Mouse (Mus musculus) intestine, embryonic 16.5 days (tissue): ENCODE data around the gene Reg3d. TPM values are rescaled to one million over a fixed set of nuclear protein-coding genes. Genes with fewer than 3 reads are reported as not detected.
"Not testable (repeated sequence)": the region's sequence is repeated elsewhere in the genome, so short reads cannot be mapped to it uniquely, and the experiment has no call there.

ENCODE experiments used
- ATAC-seq: fragments of 200-750 bp; cut with Nextera tagmentation; 2 replicates; pipeline ENCODE4 v1.8.0; 2017; ENCODE audit warnings: moderate TSS enrichment, moderate library complexity
- H3K27ac ChIP-seq: fragments of 300-500 bp; sonication (generic); 2 replicates; pipeline ENCODE4 v1.5.1; 2014; ENCODE audit warnings: mild to moderate bottlenecking, low read length
- H3K27me3 ChIP-seq: fragments of 300-500 bp; sonication (generic); replicated peaks from 2 replicates; pipeline ENCODE4 v1.6.1; 2014; ENCODE audit warnings: low read length, control low read depth, mixed read lengths; ENCODE audit not compliant: control insufficient read depth, insufficient read depth
- H3K36me3 ChIP-seq: fragments of 300-500 bp; sonication (generic); 2 replicates; pipeline ENCODE4 v1.6.1; 2014; ENCODE audit warnings: low read length, control low read depth; ENCODE audit not compliant: control insufficient read depth, insufficient read depth
- H3K4me1 ChIP-seq: fragments of 300-500 bp; sonication (generic); 2 replicates; pipeline ENCODE4 v1.6.1; 2014; ENCODE audit warnings: low read length, control low read depth, mixed read lengths; ENCODE audit not compliant: control insufficient read depth, insufficient read depth
- H3K4me2 ChIP-seq: fragments of 300-500 bp; sonication (generic); 2 replicates; pipeline ENCODE4 v1.6.1; 2014; ENCODE audit warnings: low read depth, low read length, control low read depth
- H3K4me3 ChIP-seq: fragments of 300-500 bp; sonication (generic); 2 replicates; pipeline ENCODE4 v1.5.1; 2014; ENCODE audit warnings: mild to moderate bottlenecking, low read length
- H3K9ac ChIP-seq: fragments of 300-500 bp; sonication (generic); 2 replicates; pipeline ENCODE4 v1.6.1; 2014; ENCODE audit warnings: low read depth, low read length
- H3K9me3 ChIP-seq: fragments of 300-500 bp; sonication (generic); 2 replicates; pipeline ENCODE4 v1.6.1; 2016; ENCODE audit warnings: low read length, control low read depth; ENCODE audit not compliant: control insufficient read depth
- WGBS: fragments of 180-500 bp; shearing (Covaris S2); extraction: QIAGEN DNeasy Blood & Tissue Kit; methylation state at CpG from one replicate; pipeline ENCODE4 v1.1.7; 2014; 5-methylcytosine and 5-hydroxymethylcytosine counted together
- polyA plus RNA-seq: library from polyadenylated mRNA; unstranded; fragments of >200 nt; fragmentation: Nextera tagmentation; extraction: Ambion mirVana; gene quantifications from 2 replicates; pipeline ENCODE4 v1.2.1, GENCODE M21; 2015

The Reg3d gene
- polyA plus RNA-seq = 1.1 and 1.9 TPM in 2 replicates

GRCm38 (mm10) chr6:78378765-78379164, at the start of gene Reg3d:
TSS of gene Reg3d (minus strand) at chr6:78378865.
- Histone ChIP-seq H3K36me3 (no peaks in the 10 kb centered on the region), H3K4me2 (no peak within 1 kb of the TSS), H3K4me1 (no peaks in the 10 kb centered on the region), H3K27me3 (no peaks in the 10 kb centered on the region), H3K27ac (no peak within 1 kb of the TSS), H3K9ac (no peak within 1 kb of the TSS), H3K9me3 (no peaks in the 10 kb centered on the region), H3K4me3 (no peak within 1 kb of the TSS)
- ATAC-seq = no peak
- WGBS = 77% methylated on average over 2 of the region's 2 CpGs

DNA sequence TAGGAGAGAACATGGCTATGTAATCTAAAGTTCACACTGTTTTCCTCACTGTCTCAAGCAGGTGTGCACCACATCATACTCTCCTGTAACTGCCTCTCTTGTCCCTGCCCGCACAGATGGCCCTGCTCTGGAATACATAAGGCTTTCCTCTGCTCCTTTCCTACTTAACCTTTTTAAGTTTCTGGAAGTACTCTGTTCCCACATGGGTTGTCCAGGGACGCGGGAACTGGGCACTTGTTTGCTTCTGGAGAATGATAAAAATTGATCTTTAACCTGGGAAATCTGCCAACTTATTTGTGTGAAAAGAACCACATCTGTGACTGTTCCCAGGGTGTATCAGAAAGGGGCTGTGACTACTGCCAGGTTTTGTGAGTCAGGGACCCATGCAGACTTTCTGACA, 46.8 kb upstream of the Reg3d start:
- Histone ChIP-seq H3K9me3 (no peaks in the 10 kb centered on the region), H3K4me3 (no peak overlapping the region), H3K9ac (no peak overlapping the region), H3K36me3 (no peaks in the 10 kb centered on the region), H3K27ac (no peak overlapping the region), H3K27me3 (no peaks in the 10 kb centered on the region), H3K4me1 (no peaks in the 10 kb centered on the region), H3K4me2 (no peak overlapping the region)
- WGBS = 65% methylated on average over 3 of the region's 3 CpGs
- peak; percentile 80 for ATAC-seq

DNA sequence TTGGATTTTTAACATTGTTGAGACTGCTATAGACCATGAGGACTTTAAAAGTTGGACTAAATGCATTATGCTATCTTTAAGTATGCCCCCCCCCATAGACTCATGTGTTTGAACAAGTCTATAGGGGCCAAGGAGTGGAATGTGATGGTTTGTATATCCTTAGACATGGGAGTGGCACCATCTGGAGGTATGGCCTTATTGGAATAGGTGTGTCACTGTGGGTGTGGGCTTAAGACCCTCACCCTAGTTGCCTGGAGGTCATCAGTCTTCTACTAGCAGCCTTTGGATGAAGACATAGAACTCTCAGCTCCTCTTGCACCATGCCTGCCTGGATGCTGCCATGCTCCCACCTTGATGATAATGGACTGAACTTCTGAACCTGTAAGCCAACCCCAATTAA, 43.7 kb upstream of the Reg3d start, which contains the start of gene Reg1:
Gene Reg1 (plus strand): TSS at position 301 of the 400 bp plus-strand sequence.
- H3K9ac ChIP-seq, H3K36me3 ChIP-seq, H3K9me3 ChIP-seq, H3K27ac ChIP-seq, ATAC-seq, H3K4me3 ChIP-seq, H3K4me2 ChIP-seq, H3K4me1 ChIP-seq, H3K27me3 ChIP-seq: not testable (repeated sequence)

GRCm38 (mm10) chr6:78395323-78395722, 16.7 kb upstream of the Reg3d start, which contains the start of gene Reg2:
TSS of gene Reg2 (plus strand) at chr6:78395623.
- H3K27ac ChIP-seq, H3K4me2 ChIP-seq, H3K27me3 ChIP-seq, H3K4me3 ChIP-seq, H3K4me1 ChIP-seq, H3K36me3 ChIP-seq, ATAC-seq, H3K9me3 ChIP-seq, H3K9ac ChIP-seq: not testable (repeated sequence)
- 95% methylated on average over 4 of the region's 17 CpGs for WGBS

DNA sequence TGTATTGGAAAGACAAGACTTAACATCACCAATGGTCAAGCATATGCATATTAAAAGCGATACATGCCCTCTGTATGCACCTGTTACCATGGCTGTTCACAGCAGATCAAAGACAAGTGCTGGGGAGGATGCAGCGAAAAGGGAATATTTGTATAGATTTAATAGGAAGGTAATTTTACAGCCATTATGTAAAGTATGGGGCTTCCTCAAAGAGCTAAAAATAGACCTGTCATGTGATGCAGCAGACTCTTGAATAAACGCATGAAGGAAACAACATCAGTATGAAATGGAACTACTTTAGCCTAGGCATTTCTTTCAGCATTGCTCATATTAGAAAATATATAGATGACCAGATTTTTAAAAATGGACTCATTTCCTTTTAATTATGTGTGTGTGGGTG, 6.9 kb upstream of the Reg3d start:
- Histone ChIP-seq H3K9me3 (no peaks in the 10 kb centered on the region), H3K27ac (no peak overlapping the region), H3K4me2 (no peak overlapping the region), H3K36me3 (no peaks in the 10 kb centered on the region), H3K27me3 (no peaks in the 10 kb centered on the region), H3K9ac (no peak overlapping the region), H3K4me1 (no peaks in the 10 kb centered on the region), H3K4me3 (no peak overlapping the region)
- ATAC-seq = no peak
- 83% methylated on average over 3 of the region's 3 CpGs for WGBS

DNA sequence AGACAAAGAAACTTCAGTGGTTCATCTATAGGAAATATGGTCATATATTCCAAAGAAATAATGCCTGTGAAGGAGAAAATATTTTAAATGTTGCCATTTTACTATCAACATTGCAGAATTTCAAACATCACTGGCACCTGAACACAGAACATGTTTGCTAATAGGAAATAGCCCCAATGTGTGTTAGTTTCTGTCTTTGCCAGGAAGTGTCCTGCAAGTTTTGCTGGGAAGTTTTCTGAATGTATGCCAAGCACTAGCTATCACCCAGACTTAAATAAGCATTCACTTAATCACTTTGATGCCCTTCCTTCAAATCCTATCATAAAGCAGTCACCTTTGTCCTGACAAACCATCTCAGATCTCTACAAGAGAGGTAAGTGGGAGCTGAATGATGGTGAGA, 1.7 kb upstream of the Reg3d start, which contains the start of gene Reg3a:
Gene Reg3a (plus strand): TSS at position 301 of the 400 bp plus-strand sequence.
- Histone ChIP-seq H3K9me3 (no peaks in the 10 kb centered on the region), H3K27me3 (no peaks in the 10 kb centered on the region), H3K4me1 (no peaks in the 10 kb centered on the region), H3K4me2 (no peak within 1 kb of the TSS), H3K27ac (no peak within 1 kb of the TSS), H3K36me3 (no peaks in the 10 kb centered on the region), H3K4me3 (no peak within 1 kb of the TSS), H3K9ac (no peak within 1 kb of the TSS)
- no peak for ATAC-seq

GRCm38 (mm10) chr6:78370357-78370756, 8.3 kb downstream of the Reg3d start, which contains the start of gene Reg3b:
TSS of gene Reg3b (plus strand) at chr6:78370657.
- Histone ChIP-seq H3K4me1 (no peaks in the 10 kb centered on the region), H3K27ac (no peak within 1 kb of the TSS)
- 44% methylated on average over 2 of the region's 2 CpGs for WGBS

DNA sequence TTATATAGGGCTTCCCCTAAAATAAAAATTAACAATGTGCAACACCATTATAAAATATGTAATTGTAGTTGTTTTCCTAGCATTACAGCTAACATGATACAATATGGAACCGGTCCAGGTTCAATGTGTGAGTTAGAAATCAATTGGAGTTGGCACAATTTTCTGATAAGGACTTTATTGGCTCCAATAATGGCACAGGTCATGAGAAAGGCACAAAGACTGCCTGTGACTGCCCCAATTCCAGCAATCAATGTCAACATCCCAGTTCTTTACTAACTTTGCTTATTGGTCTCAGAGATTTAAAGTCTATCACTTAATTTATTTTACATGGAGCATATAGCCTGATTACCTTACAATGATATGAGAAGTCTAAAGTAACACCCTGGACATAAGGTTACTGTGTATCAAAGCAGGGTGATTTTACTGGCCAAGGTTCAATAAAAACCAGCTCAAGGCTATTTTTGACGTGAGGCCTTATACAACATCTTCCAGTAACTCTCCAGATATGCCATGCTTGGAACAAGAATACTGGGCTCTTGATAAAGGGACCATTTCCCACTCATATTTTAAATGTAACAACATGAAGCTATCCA, 16.6 kb downstream of the Reg3d start:
- Histone ChIP-seq H3K9me3 (no peaks in the 10 kb centered on the region), H3K4me1 (no peaks in the 10 kb centered on the region), H3K4me3 (no peak overlapping the region), H3K27ac (no peak overlapping the region), H3K27me3 (no peaks in the 10 kb centered on the region), H3K4me2 (no peak overlapping the region), H3K36me3 (no peaks in the 10 kb centered on the region), H3K9ac (no peak overlapping the region)
- WGBS = 50% methylated on average over 2 of the region's 2 CpGs
- peak; percentile 92 for ATAC-seq

More at GRCm38 (mm10) chr6:78370357-78370756, 8.3 kb downstream of the Reg3d start, which contains the start of gene Reg3b:
- Histone ChIP-seq H3K4me2 (no peak within 1 kb of the TSS), H3K36me3 (no peaks in the 10 kb centered on the region), H3K27me3 (no peaks in the 10 kb centered on the region), H3K9ac (no peak within 1 kb of the TSS), H3K9me3 (no peaks in the 10 kb centered on the region), H3K4me3 (no peak within 1 kb of the TSS)
- no peak; the same call in 1 of the 2 replicates for ATAC-seq

- H3K4me1 ChIP-seq = no peaks in the 10 kb centered on the region
- H3K27me3 ChIP-seq = no peaks in the 10 kb centered on the region
- H3K9me3 ChIP-seq = no peaks in the 10 kb centered on the region
- no peak overlapping the region for H3K4me2 ChIP-seq
- no peak overlapping the region for H3K4me3 ChIP-seq
- 60% methylated on average over 2 of the region's 2 CpGs for WGBS
- H3K9ac ChIP-seq = no peak overlapping the region
- no peak overlapping the region for H3K27ac ChIP-seq
- H3K36me3 ChIP-seq = no peaks in the 10 kb centered on the region
- ATAC-seq = peak; percentile 50
These were observed 37.0 kb downstream of the Reg3d start for GRCm38 (mm10) chr6:78341689-78342088.

DNA sequence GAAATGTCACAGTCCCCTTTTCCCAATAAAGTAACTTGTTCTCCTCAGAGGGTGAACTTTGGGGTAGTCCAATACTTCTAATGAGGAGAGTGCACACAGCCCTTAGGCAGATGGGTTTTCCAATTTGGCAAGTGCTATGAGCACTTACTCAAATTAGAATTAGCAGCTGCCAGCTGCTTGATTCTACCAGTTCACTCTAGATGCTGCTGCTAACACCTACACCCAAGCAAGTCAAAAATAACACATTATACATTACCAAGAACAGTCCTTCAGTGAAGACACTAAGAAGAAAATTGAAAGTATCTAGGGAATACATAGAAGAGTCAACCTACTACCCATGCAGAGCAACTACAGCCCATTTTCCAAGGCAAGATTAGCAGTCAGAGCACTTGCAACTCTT, 38.4 kb downstream of the Reg3d start:
- Histone ChIP-seq H3K27ac (no peak overlapping the region), H3K36me3 (no peaks in the 10 kb centered on the region), H3K4me3 (no peak overlapping the region), H3K4me1 (no peaks in the 10 kb centered on the region), H3K9ac (no peak overlapping the region), H3K4me2 (no peak overlapping the region), H3K27me3 (no peaks in the 10 kb centered on the region), H3K9me3 (no peaks in the 10 kb centered on the region)
- no peak for ATAC-seq
